Mouse (Mus musculus): ENCODE results near the gene Atp6v1fnb. TPM values are rescaled to one million over a fixed set of nuclear protein-coding genes. Genes with fewer than 3 reads are reported as not detected.
A peak's percentile ranks its signal among the peaks of the same experiment; 100 is the strongest.

The Atp6v1fnb gene
- polyA plus RNA-seq, 1 experiment from 2014 or later, result not detected

GRCm38 (mm10) chr6:29433038-29433803, 38.0 kb upstream of the Atp6v1fnb start, which contains the start of gene Flnc:
Gene Flnc, plus strand, starts transcription at chr6:29433256.
- peaks cover 30% of the 10 kb centered on the region for H3K27me3 ChIP-seq (ENCODE audit: control insufficient read depth, insufficient read depth, low read length)
- under 1% methylated on average over 69 of the region's 77 CpGs for WGBS
- H3K4me1 ChIP-seq (replicated peaks; ENCODE audit: control insufficient read depth, insufficient read depth, low read length), result peaks cover 24% of the 10 kb centered on the region
- peak within 1 kb of the TSS; percentile 54 for H3K9ac ChIP-seq (ENCODE audit: low read depth, low read length)
- no peak for ATAC-seq (ENCODE audit: low FRiP score)
- H3K9me3 ChIP-seq (ENCODE audit: control insufficient read depth, low read length), result no peaks in the 10 kb centered on the region
- no peak within 1 kb of the TSS for H3K27ac ChIP-seq (ENCODE audit: low read depth, low read length)
- no peaks in the 10 kb centered on the region for H3K36me3 ChIP-seq (ENCODE audit: control insufficient read depth, insufficient read depth, low read length)
- peak within 1 kb of the TSS; percentile 42 for H3K4me3 ChIP-seq (ENCODE audit: low read depth, low read length)
- DNase-seq (ENCODE audit: low spot score), result peak; percentile 66
- peak within 1 kb of the TSS; percentile 86 for H3K4me2 ChIP-seq (replicated peaks; ENCODE audit: low read depth, low read length)

DNA sequence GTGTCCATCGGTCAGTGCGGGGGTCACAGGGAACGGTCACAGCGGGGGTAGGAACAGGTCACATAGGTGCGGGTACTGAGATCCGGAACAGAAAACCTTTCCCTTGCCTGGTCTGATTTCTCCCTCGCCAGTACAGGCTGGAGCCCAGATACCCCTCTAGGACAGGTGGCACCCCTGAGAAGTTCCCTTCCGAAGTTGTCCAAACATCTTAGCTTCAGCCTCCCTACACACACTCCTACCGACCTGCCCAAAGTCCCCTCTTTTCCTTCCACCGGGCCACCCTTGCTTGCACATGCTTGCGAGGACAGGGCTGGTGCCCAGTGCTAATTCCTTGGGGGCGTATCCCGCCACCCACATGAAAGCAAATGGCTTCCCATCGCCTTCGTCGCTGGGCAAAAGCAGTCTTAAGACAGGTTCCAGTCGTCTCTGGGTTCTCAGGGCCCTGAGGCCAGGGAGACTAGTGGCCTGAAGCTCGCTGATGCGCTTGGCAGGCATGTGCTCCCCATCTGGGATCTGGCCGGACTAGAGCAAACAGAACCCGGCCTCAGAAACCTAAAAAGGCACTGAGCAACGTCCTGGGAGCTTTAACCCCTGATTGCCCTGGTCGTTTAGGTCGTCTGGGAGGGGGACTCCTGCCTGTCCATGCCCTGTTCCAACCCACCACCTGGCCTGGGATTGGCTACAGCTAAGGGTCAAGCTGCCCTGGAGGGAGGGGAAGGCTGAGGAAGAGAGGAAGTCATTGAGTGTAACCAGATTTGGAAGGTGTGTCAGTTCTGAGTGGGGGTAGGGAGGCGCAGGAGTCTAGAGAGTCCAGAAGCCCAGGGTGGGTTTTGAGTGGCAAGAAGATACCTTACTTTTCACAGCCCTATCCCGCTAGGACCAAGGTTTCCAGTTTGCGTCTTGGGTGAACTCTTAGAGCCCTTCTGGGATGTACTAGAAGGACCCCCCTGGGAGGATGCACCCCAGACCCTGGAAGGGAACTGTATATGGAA, 37.1 kb upstream of the Atp6v1fnb start:
- 2% methylated on average over 27 of the region's 27 CpGs for WGBS
- ATAC-seq (ENCODE audit: low FRiP score) (no peak), DNase-seq (ENCODE audit: low spot score) (peak; percentile 59)
- Histone ChIP-seq H3K9me3 (ENCODE audit: control insufficient read depth, low read length) (no peaks in the 10 kb centered on the region), H3K9ac (ENCODE audit: low read depth, low read length) (peak overlapping the region; percentile 19; the same call in 1 of the 2 replicates), H3K4me3 (ENCODE audit: low read depth, low read length) (peak overlapping the region; percentile 42), H3K27me3 (ENCODE audit: control insufficient read depth, insufficient read depth, low read length) (peaks cover 30% of the 10 kb centered on the region), H3K4me1 (replicated peaks; ENCODE audit: control insufficient read depth, insufficient read depth, low read length) (peaks cover 24% of the 10 kb centered on the region), H3K4me2 (replicated peaks; ENCODE audit: low read depth, low read length) (peak overlapping the region; percentile 86), H3K27ac (ENCODE audit: low read depth, low read length) (no peak overlapping the region), H3K36me3 (ENCODE audit: control insufficient read depth, insufficient read depth, low read length) (no peaks in the 10 kb centered on the region)

DNA sequence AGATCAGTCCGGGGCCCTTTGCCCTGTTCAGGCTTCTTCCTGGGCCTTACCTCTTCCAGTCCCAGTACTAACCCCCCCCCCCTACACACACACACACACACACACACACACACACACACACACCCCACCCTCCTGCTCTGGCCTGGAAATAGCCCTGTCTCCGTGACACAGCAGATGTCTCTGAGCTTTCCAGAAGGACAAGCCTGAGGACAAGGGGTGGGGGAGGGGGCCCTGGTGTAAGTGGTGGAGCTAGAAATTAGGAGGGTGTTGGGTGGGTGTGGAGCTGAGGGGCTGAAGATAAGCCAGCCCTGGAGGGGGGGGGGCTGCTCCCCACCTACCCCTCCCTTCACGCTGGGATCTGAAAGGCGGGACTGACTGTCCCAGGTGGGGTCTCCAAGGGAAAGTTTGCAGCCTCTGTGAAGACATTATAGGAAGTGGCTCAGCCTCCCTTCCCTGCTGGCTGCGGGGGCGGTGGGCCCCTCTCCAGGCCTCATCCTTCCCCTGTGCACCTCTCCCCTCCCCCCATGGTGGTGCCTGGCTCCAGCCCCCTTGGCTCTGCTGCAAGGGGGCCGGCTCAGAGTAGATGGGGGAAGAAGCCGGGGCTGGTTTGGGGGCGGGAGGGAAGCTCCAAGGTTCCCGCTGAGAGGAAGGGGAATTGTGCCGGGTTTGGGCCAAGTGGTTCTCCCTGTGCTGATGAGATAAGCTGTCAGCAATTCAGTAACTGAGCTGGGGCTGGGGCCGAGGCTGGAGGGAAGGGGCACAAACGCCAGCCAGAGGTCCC, 36.1 kb upstream of the Atp6v1fnb start:
- Histone ChIP-seq H3K4me2 (replicated peaks; ENCODE audit: low read depth, low read length) (peak overlapping the region; percentile 20), H3K36me3 (ENCODE audit: control insufficient read depth, insufficient read depth, low read length) (no peaks in the 10 kb centered on the region), H3K27me3 (ENCODE audit: control insufficient read depth, insufficient read depth, low read length) (peaks cover 30% of the 10 kb centered on the region), H3K9ac (ENCODE audit: low read depth, low read length) (peak overlapping the region; percentile 16; the same call in 1 of the 2 replicates), H3K9me3 (ENCODE audit: control insufficient read depth, low read length) (no peaks in the 10 kb centered on the region), H3K4me3 (ENCODE audit: low read depth, low read length) (no peak overlapping the region), H3K27ac (ENCODE audit: low read depth, low read length) (0 out of 2 replicates have a peak overlapping the region, but pooled peaks have one; percentile 53), H3K4me1 (replicated peaks; ENCODE audit: control insufficient read depth, insufficient read depth, low read length) (peaks cover 24% of the 10 kb centered on the region)
- peak; percentile 60 for DNase-seq (ENCODE audit: low spot score)
- peak; percentile 48 for ATAC-seq (ENCODE audit: low FRiP score)
- 7% methylated on average over 10 of the region's 13 CpGs for WGBS

- ATAC-seq (ENCODE audit: low FRiP score), result peak; percentile 75
- H3K27ac ChIP-seq (ENCODE audit: low read depth, low read length), result peak overlapping the region; percentile 53
- H3K9ac ChIP-seq (ENCODE audit: low read depth, low read length), result peak overlapping the region; percentile 17
- H3K4me2 ChIP-seq (replicated peaks; ENCODE audit: low read depth, low read length), result peak overlapping the region; percentile 20
- 11% methylated on average over 6 of the region's 6 CpGs for WGBS
- H3K4me3 ChIP-seq (ENCODE audit: low read depth, low read length), result no peak overlapping the region
- H3K9me3 ChIP-seq (ENCODE audit: control insufficient read depth, low read length), result no peaks in the 10 kb centered on the region
- H3K36me3 ChIP-seq (ENCODE audit: control insufficient read depth, insufficient read depth, low read length), result no peaks in the 10 kb centered on the region
- DNase-seq (ENCODE audit: low spot score), result peak; percentile 58
- peaks cover 30% of the 10 kb centered on the region for H3K27me3 ChIP-seq (ENCODE audit: control insufficient read depth, insufficient read depth, low read length)
- H3K4me1 ChIP-seq (replicated peaks; ENCODE audit: control insufficient read depth, insufficient read depth, low read length), result peaks cover 24% of the 10 kb centered on the region
These were observed 35.2 kb upstream of the Atp6v1fnb start for GRCm38 (mm10) chr6:29435940-29436451.

GRCm38 (mm10) chr6:29436461-29436934, 34.7 kb upstream of the Atp6v1fnb start:
- Histone ChIP-seq H3K4me3 (ENCODE audit: low read depth, low read length) (no peak overlapping the region), H3K27me3 (ENCODE audit: control insufficient read depth, insufficient read depth, low read length) (peaks cover 30% of the 10 kb centered on the region), H3K4me2 (replicated peaks; ENCODE audit: low read depth, low read length) (peak overlapping the region; percentile 20; the same call in 1 of the 2 replicates), H3K9ac (ENCODE audit: low read depth, low read length) (no peak overlapping the region; the same call in 1 of the 2 replicates), H3K4me1 (replicated peaks; ENCODE audit: control insufficient read depth, insufficient read depth, low read length) (peaks cover 24% of the 10 kb centered on the region), H3K27ac (ENCODE audit: low read depth, low read length) (peak overlapping the region; percentile 53), H3K9me3 (ENCODE audit: control insufficient read depth, low read length) (no peaks in the 10 kb centered on the region), H3K36me3 (ENCODE audit: control insufficient read depth, insufficient read depth, low read length) (no peaks in the 10 kb centered on the region)
- ATAC-seq (ENCODE audit: low FRiP score) (peak; percentile 43; the same call in 1 of the 2 replicates), DNase-seq (ENCODE audit: low spot score) (peak; percentile 48)
- WGBS, result 4% methylated on average over 11 of the region's 11 CpGs

GRCm38 (mm10) chr6:29439251-29439650, 32.0 kb upstream of the Atp6v1fnb start:
- no peak overlapping the region for H3K9ac ChIP-seq (ENCODE audit: low read depth, low read length)
- no peaks in the 10 kb centered on the region for H3K36me3 ChIP-seq (ENCODE audit: control insufficient read depth, insufficient read depth, low read length)
- no peak overlapping the region for H3K27ac ChIP-seq (ENCODE audit: low read depth, low read length)
- peaks cover 5% of the 10 kb centered on the region for H3K27me3 ChIP-seq (ENCODE audit: control insufficient read depth, insufficient read depth, low read length)
- no peak overlapping the region for H3K4me2 ChIP-seq (replicated peaks; ENCODE audit: low read depth, low read length)
- ATAC-seq (ENCODE audit: low FRiP score) (no peak), DNase-seq (ENCODE audit: low spot score) (no peak)
- H3K4me1 ChIP-seq (replicated peaks; ENCODE audit: control insufficient read depth, insufficient read depth, low read length), result peaks cover 15% of the 10 kb centered on the region
- WGBS, result 75% methylated on average over 4 of the region's 4 CpGs
- H3K4me3 ChIP-seq (ENCODE audit: low read depth, low read length), result no peak overlapping the region
- H3K9me3 ChIP-seq (ENCODE audit: control insufficient read depth, low read length), result no peaks in the 10 kb centered on the region

DNA sequence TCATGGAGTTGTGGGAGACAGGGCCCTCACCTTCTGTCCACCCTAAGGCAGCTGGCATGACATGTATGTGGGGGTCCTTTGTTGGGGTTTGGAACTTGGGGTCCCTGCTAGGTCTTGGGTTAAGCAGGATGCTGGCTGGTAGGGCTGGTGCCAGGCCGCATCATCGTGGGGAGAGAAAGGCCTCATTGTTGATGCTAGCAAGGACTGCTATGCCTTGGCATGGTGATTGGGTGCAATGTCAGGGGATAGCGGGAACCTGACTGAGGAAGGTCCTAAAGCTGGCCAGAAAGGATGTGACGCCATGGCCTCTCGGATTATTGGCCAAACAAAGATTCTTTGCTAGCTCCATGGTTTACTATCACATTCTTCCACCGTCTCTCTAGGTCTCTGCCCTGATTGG, 31.4 kb upstream of the Atp6v1fnb start:
- ATAC-seq (ENCODE audit: low FRiP score), result no peak

More for the DNA sequence above, 31.4 kb upstream of the Atp6v1fnb start:
- Histone ChIP-seq H3K36me3 (ENCODE audit: control insufficient read depth, insufficient read depth, low read length) (no peaks in the 10 kb centered on the region), H3K4me2 (replicated peaks; ENCODE audit: low read depth, low read length) (no peak overlapping the region), H3K9me3 (ENCODE audit: control insufficient read depth, low read length) (no peaks in the 10 kb centered on the region), H3K4me1 (replicated peaks; ENCODE audit: control insufficient read depth, insufficient read depth, low read length) (peaks cover 12% of the 10 kb centered on the region), H3K9ac (ENCODE audit: low read depth, low read length) (no peak overlapping the region), H3K4me3 (ENCODE audit: low read depth, low read length) (no peak overlapping the region), H3K27ac (ENCODE audit: low read depth, low read length) (no peak overlapping the region), H3K27me3 (ENCODE audit: control insufficient read depth, insufficient read depth, low read length) (peaks cover 2% of the 10 kb centered on the region; the same call in 1 of the 2 replicates)
- WGBS, result 90% methylated on average over 6 of the region's 6 CpGs
- no peak for DNase-seq (ENCODE audit: low spot score)

All from hindbrain, embryonic 11.5 days (tissue).